Mouse (Mus musculus): ENCODE data around the gene Rnf146. TPM values are rescaled to one million over a fixed set of nuclear protein-coding genes. Genes with fewer than 3 reads are reported as not detected.

The Rnf146 gene
- total RNA-seq, 2 experiments from 2014 or later = 96.5 to 99.6 TPM

Other genes starting within 250 kb of the Rnf146 start
- gene Soga3, start 218.6 kb downstream of the Rnf146 start, total RNA-seq (2021) = 100 to 1,000 TPM; 162 to 165 TPM
- 10 to 100 TPM; 25.5 to 30.4 TPM for gene Gm49353, start 163.5 kb downstream of the Rnf146 start, total RNA-seq (2021)
- 10 to 100 TPM; 82.5 to 83.3 TPM for gene 9330159F19Rik, start 150.8 kb downstream of the Rnf146 start, total RNA-seq (2021)
- 10 to 100 TPM; 31.9 to 32.2 TPM for gene Echdc1, start 49.3 kb downstream of the Rnf146 start, total RNA-seq (2021)
- gene Rspo3, start 173.4 kb upstream of the Rnf146 start, total RNA-seq (2021) = 10 to 100 TPM; 10.6 to 11.5 TPM